Mouse (Mus musculus) thymus, adult 2 months (tissue): Measurements from ENCODE around the gene Psd4.

ENCODE experiments used
- CTCF ChIP-seq: fragments of 200-500 bp; IDR thresholded peaks from 2 replicates; pipeline ENCODE4 v1.5.1; 2012; ENCODE audit warnings: mild to moderate bottlenecking, control low read depth, low read length, moderate library complexity, borderline replicate concordance; ENCODE audit not compliant: control insufficient read depth, poor library complexity, insufficient read depth; ENCODE audit errors: extremely low read depth
- POLR2A ChIP-seq: fragments of 200-500 bp; IDR thresholded peaks from 2 replicates; pipeline ENCODE4 v1.6.1; 2012; ENCODE audit warnings: mild to moderate bottlenecking, low read length, control low read depth, moderate library complexity; ENCODE audit not compliant: control insufficient read depth, poor library complexity, insufficient read depth; ENCODE audit errors: extremely low read depth

- no peak for TF ChIP-seq CTCF
- TF ChIP-seq POLR2A: no peak
Observed at GRCm38 (mm10) chr2:24357642-24358041, 9.7 kb upstream of the Psd4 start.
